Mouse (Mus musculus): ENCODE results near the gene Hoxb5. TPM values are rescaled to one million over a fixed set of nuclear protein-coding genes. Genes with fewer than 3 reads are reported as not detected.
A peak's percentile ranks its signal among the peaks of the same experiment; 100 is the strongest.

Gene Hoxb5
- polyA plus RNA-seq, 1 experiment = 1.3 TPM

DNA sequence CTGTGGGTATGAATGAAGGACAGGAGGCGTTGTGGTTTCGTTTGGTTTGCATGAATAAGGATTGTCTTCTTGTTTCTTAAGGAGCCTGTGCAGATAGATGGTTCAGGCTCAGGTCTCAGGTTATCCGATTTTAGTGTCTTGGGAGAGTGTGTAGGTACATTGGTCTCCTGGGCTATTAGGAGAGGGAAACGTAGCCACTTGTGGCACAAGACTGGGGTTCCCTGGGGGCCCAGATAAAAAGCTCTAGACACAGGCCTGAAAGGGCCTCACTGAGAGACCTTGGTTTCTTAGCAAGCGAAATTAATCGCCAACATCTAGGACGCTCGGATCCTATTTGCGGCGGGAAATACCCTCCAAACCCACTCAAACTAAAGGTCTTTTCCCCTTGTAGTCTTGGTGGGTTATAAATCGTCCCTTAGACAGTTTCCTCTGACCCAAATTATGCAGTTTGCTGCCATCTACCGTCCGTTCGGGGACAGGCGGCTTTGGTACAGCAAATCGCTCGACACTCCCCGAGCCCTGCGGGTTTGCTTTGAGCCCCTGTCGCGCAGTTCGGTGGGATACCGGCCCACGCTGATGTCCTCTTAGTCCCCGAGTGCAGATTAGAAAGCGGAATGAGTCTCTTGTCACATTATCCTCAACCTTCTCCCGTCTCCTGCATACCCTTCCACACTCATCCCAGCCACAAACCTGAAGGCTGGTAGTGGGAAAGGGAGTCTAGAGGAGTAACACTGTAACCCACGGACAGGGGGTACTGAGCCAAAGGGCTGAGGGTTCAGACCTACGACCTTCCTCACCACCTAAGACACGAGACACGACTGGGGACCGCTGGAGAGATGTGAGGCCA is 8.7 kb upstream of the Hoxb5 start:
- Histone ChIP-seq H3K4me3 (replicated peaks; ENCODE audit: control insufficient read depth, low read depth, low read length) (no peak overlapping the region), H3K27ac (ENCODE audit: control insufficient read depth, insufficient read depth, low read depth, low read length, poor library complexity) (no peak overlapping the region), H3K4me1 (ENCODE audit: control insufficient read depth, insufficient read depth, low read length) (no peaks in the 10 kb centered on the region)
- TF ChIP-seq CTCF (IDR thresholded peaks at IDR 0.05; ENCODE audit: control insufficient read depth, insufficient read depth, low read length) (peak; percentile 62), POLR2A (IDR thresholded peaks at IDR 0.05; ENCODE audit: borderline replicate concordance, control insufficient read depth, low read depth, low read length) (no peak)
- under 1% methylated on average over 32 of the region's 32 CpGs for WGBS

DNA sequence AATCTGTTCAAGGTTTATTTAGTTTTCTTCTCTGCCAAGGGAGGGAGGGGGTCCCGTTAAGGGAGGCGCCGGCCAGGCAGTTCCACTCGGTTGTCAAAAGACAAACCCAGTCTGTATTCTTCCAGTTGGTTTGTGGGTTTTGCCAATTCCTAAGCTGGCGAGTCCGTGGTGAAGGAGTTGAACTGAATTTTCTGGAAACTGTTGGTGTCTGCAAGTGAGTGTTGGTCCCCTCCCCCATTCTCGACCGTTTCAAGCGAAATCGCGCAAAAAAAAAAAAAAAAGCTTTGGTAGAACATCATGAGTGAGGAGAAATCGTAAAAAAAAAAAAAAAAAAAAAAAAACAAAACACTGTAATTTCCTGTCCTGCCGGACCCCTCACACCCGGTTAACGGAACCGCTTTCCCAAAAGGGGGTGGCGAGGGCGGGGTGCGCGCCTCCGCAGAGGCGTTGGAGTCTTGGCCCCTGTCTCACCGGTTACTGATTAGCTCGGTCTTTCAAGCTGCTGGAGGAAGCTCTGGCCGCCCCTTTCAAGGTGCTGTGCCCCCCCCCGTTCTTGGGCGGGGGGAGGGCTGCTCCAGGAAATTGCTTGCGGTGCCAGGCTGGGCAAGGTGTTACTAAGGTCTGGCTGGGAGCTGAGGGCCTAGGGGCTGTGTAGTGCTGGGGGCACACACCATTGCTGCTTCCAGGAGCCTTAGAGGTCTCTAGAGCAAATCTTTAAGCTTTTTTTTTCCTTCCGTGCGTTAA is 7.9 kb upstream of the Hoxb5 start:
- Histone ChIP-seq H3K4me3 (replicated peaks; ENCODE audit: control insufficient read depth, low read depth, low read length) (no peak overlapping the region), H3K27ac (ENCODE audit: control insufficient read depth, insufficient read depth, low read depth, low read length, poor library complexity) (no peak overlapping the region), H3K4me1 (ENCODE audit: control insufficient read depth, insufficient read depth, low read length) (no peaks in the 10 kb centered on the region)
- TF ChIP-seq CTCF (IDR thresholded peaks at IDR 0.05; ENCODE audit: control insufficient read depth, insufficient read depth, low read length) (no peak), POLR2A (IDR thresholded peaks at IDR 0.05; ENCODE audit: borderline replicate concordance, control insufficient read depth, low read depth, low read length) (no peak)
- under 1% methylated on average over 30 of the region's 30 CpGs for WGBS

DNA sequence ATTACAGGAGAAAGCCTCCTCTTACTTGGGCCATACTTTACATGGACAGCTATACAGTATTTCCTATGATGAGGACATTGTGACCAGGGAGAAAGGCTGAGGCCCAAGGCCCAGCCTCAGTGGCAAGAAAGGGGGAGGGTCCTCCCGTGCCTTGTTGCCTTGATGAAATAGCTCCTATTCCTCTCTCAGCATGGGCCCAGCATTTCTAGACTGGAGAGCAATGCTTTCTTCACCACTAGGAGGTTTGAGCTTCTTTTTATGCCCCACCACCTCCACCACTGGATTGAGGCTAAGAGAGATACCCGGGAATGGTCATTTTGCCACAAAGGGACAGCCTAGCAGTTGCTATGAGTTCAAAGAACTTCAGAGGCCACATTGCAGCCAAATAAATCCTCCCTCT is 6.1 kb upstream of the Hoxb5 start:
- WGBS = 69% methylated on average over 2 of the region's 2 CpGs
- Histone ChIP-seq H3K4me1 (ENCODE audit: control insufficient read depth, insufficient read depth, low read length) (no peaks in the 10 kb centered on the region), H3K27ac (ENCODE audit: control insufficient read depth, insufficient read depth, low read depth, low read length, poor library complexity) (no peak overlapping the region), H3K4me3 (replicated peaks; ENCODE audit: control insufficient read depth, low read depth, low read length) (no peak overlapping the region)
- TF ChIP-seq POLR2A (IDR thresholded peaks at IDR 0.05; ENCODE audit: borderline replicate concordance, control insufficient read depth, low read depth, low read length) (no peak), CTCF (IDR thresholded peaks at IDR 0.05; ENCODE audit: control insufficient read depth, insufficient read depth, low read length) (no peak)

DNA sequence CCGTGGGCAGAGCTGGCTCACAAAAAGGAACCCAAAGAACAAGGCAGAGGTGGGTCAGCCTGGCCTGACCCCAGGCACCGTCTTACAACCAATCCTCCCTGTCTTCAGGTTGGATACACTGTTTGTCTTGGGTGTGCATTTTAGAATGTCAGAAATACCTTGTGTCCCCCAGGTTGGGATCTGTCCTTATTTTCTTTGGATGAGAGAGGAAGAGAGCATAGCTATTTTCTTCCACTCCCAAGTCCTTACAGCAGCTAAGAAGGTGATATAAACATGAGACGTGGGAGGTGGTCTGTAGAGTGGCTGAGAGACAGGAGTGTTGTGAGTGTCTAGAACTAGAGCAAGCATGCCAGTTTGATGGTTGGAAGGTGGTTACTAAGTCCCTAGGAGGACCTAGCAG is 5.7 kb upstream of the Hoxb5 start:
- Histone ChIP-seq H3K27ac (ENCODE audit: control insufficient read depth, insufficient read depth, low read depth, low read length, poor library complexity) (no peak overlapping the region), H3K4me1 (ENCODE audit: control insufficient read depth, insufficient read depth, low read length) (no peaks in the 10 kb centered on the region), H3K4me3 (replicated peaks; ENCODE audit: control insufficient read depth, low read depth, low read length) (no peak overlapping the region)
- TF ChIP-seq POLR2A (IDR thresholded peaks at IDR 0.05; ENCODE audit: borderline replicate concordance, control insufficient read depth, low read depth, low read length) = no peak
- TF ChIP-seq CTCF (IDR thresholded peaks at IDR 0.05; ENCODE audit: control insufficient read depth, insufficient read depth, low read length) = no peak
- WGBS = 68% methylated on average over 3 of the region's 3 CpGs

DNA sequence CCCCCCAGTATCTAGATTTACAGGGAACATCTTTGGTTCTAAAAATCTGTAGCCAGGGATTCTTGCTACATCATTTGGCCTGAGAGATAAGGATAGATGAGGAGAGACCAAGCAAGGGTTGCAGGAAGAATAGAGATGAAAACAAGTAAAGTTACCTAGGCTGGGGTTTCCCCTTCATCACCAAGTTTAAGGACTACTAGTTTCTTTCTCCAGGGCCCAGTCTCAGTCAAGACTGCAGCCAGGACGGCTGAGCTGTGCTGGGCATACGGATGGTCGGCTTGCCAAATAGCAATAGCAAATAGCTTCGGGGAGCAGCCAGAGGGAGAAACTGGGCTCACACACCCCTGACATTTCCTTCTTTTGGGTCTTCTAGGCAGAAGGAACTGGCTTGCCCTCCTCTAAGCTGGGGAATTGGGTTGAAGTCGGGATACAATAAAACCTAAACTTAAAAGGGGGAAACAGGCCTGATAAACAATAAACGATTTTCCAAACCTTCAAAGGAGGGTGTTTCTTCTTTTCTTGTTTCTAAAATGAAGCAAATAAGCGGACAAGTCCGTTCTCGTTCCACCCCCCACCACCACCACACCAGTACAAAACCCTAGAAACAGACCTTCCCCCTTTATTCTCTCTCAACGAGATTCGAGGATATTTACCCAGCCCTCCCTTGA is 5.0 kb upstream of the Hoxb5 start:
- TF ChIP-seq CTCF (IDR thresholded peaks at IDR 0.05; ENCODE audit: control insufficient read depth, insufficient read depth, low read length) (no peak), POLR2A (IDR thresholded peaks at IDR 0.05; ENCODE audit: borderline replicate concordance, control insufficient read depth, low read depth, low read length) (no peak)
- Histone ChIP-seq H3K4me3 (replicated peaks; ENCODE audit: control insufficient read depth, low read depth, low read length) (no peak overlapping the region), H3K4me1 (ENCODE audit: control insufficient read depth, insufficient read depth, low read length) (no peaks in the 10 kb centered on the region), H3K27ac (ENCODE audit: control insufficient read depth, insufficient read depth, low read depth, low read length, poor library complexity) (no peak overlapping the region)
- WGBS = 52% methylated on average over 11 of the region's 11 CpGs

DNA sequence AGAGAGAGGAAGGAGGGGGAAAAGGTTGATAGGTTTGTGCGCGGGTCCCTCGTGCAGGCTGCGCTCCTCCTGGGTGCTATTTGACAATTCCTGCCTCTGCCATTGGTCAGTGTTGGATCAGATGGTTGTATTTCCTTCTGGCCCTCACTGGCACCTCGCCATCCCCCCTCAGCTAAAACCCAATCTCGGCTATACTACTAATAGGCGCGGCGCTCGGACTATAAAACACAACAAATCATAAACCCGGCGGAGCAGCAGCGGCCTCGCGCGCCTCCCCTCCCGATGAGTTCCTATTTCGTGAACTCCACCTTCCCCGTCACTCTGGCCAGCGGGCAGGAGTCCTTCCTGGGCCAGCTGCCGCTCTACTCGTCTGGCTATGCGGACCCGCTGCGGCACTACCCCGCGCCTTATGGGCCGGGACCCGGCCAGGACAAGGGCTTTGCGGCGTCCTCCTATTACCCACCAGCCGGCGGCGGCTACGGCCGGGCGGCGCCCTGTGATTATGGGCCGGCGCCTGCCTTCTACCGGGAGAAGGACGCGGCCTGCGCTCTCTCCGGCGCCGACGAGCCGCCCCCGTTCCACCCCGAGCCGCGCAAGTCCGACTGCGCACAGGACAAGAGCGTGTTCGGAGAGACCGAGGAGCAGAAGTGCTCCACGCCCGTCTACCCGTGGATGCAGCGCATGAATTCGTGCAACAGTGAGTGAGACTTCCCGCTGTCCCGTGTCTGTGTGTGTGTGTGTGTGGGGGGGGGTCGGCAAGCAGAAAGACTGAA is 4.1 kb upstream of the Hoxb5 start:
- TF ChIP-seq POLR2A (IDR thresholded peaks at IDR 0.05; ENCODE audit: borderline replicate concordance, control insufficient read depth, low read depth, low read length) = no peak
- no peak for TF ChIP-seq CTCF (IDR thresholded peaks at IDR 0.05; ENCODE audit: control insufficient read depth, insufficient read depth, low read length)
- no peak overlapping the region for H3K27ac ChIP-seq (ENCODE audit: control insufficient read depth, insufficient read depth, low read depth, low read length, poor library complexity)
- WGBS = 1% methylated on average over 66 of the region's 66 CpGs
- no peak overlapping the region for H3K4me3 ChIP-seq (replicated peaks; ENCODE audit: control insufficient read depth, low read depth, low read length)
- no peaks in the 10 kb centered on the region for H3K4me1 ChIP-seq (ENCODE audit: control insufficient read depth, insufficient read depth, low read length)

DNA sequence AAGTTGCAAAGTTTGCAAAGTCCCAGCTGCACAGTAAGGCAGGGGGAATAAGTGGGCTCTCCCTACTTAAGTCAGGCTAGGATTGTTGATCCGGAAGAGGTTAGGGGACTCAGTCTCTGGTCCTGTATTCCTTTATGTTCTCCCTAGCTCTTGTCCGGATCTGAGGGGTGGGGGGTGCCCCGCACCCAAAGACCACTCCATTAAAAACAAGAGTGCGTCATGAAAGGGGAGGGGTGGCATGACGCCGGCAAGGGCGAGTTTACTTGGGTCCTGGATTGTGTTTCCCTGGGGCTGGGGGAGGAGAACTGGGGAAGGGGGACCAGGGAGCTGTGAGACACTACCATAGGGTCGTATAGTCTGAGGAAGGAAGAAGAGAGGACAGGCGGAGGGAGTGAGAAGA is 3.4 kb upstream of the Hoxb5 start:
- Histone ChIP-seq H3K27ac (ENCODE audit: control insufficient read depth, insufficient read depth, low read depth, low read length, poor library complexity) (no peak overlapping the region), H3K4me3 (replicated peaks; ENCODE audit: control insufficient read depth, low read depth, low read length) (no peak overlapping the region), H3K4me1 (ENCODE audit: control insufficient read depth, insufficient read depth, low read length) (no peaks in the 10 kb centered on the region)
- no peak for TF ChIP-seq CTCF (IDR thresholded peaks at IDR 0.05; ENCODE audit: control insufficient read depth, insufficient read depth, low read length)
- TF ChIP-seq POLR2A (IDR thresholded peaks at IDR 0.05; ENCODE audit: borderline replicate concordance, control insufficient read depth, low read depth, low read length) = no peak
- 5% methylated on average over 9 of the region's 9 CpGs for WGBS

Data from bone marrow, adult 2 months (tissue).